Mouse (Mus musculus) lung, embryonic 14.5 days (tissue): ENCODE results near the gene Nrgn. TPM values are rescaled to one million over a fixed set of nuclear protein-coding genes. Genes with fewer than 3 reads are reported as not detected.

Experiments
- ATAC-seq: fragments of 200-750 bp; cut with Nextera tagmentation; 2 replicates; pipeline ENCODE4 v1.8.0; 2017; ENCODE audit warnings: mild to moderate bottlenecking, moderate TSS enrichment, moderate library complexity; ENCODE audit not compliant: insufficient read depth
- DNase-seq: peaks from one replicate; pipeline ENCODE4 v3.0.0-alpha.2; 2015
- H3K27ac ChIP-seq: fragments of 300-500 bp; sonication (generic); 2 replicates; pipeline ENCODE4 v1.5.1; 2014; ENCODE audit warnings: low read depth, mild to moderate bottlenecking, moderate library complexity
- H3K27me3 ChIP-seq: fragments of 300-500 bp; sonication (generic); 2 replicates; pipeline ENCODE4 v1.6.1; 2014; ENCODE audit warnings: low read length, control low read depth; ENCODE audit not compliant: insufficient read depth
- H3K36me3 ChIP-seq: fragments of 300-500 bp; sonication (generic); 2 replicates; pipeline ENCODE4 v1.6.1; 2014; ENCODE audit warnings: control low read depth; ENCODE audit not compliant: insufficient read depth
- H3K4me1 ChIP-seq: fragments of 300-500 bp; sonication (generic); 2 replicates; pipeline ENCODE4 v1.6.1; 2014; ENCODE audit warnings: antibody characterized with exemption, control low read depth; ENCODE audit not compliant: insufficient read depth
- H3K4me2 ChIP-seq: fragments of 300-500 bp; sonication (generic); 2 replicates; pipeline ENCODE4 v1.6.1; 2014; ENCODE audit warnings: mild to moderate bottlenecking
- H3K4me3 ChIP-seq: fragments of 300-500 bp; sonication (generic); 2 replicates; pipeline ENCODE4 v1.5.1; 2014; ENCODE audit warnings: low read depth, low read length
- H3K9ac ChIP-seq: fragments of 300-500 bp; sonication (generic); 2 replicates; pipeline ENCODE4 v1.6.1; 2014
- H3K9me3 ChIP-seq: fragments of 300-500 bp; sonication (generic); 2 replicates; pipeline ENCODE4 v1.6.1; 2016; ENCODE audit warnings: low read depth, low read length, control low read depth
- CTCF ChIP-seq: IDR thresholded peaks from 2 replicates; pipeline ENCODE4 v1.5.1; 2016; ENCODE audit warnings: antibody characterized with exemption, low read depth
- WGBS: fragments of 180-500 bp; shearing (Covaris S2); extraction: QIAGEN DNeasy Blood & Tissue Kit; methylation state at CpG from one replicate; pipeline ENCODE4 v1.1.7; 2014; 5-methylcytosine and 5-hydroxymethylcytosine counted together
- polyA plus RNA-seq: library from polyadenylated mRNA; unstranded; fragments of >200 nt; fragmentation: Nextera tagmentation; extraction: Ambion mirVana; gene quantifications from 2 replicates; pipeline ENCODE4 v1.2.1, GENCODE M21; 2014

The Nrgn gene
- polyA plus RNA-seq, 1 experiment from 2014 or later, result 7.2 TPM

DNA sequence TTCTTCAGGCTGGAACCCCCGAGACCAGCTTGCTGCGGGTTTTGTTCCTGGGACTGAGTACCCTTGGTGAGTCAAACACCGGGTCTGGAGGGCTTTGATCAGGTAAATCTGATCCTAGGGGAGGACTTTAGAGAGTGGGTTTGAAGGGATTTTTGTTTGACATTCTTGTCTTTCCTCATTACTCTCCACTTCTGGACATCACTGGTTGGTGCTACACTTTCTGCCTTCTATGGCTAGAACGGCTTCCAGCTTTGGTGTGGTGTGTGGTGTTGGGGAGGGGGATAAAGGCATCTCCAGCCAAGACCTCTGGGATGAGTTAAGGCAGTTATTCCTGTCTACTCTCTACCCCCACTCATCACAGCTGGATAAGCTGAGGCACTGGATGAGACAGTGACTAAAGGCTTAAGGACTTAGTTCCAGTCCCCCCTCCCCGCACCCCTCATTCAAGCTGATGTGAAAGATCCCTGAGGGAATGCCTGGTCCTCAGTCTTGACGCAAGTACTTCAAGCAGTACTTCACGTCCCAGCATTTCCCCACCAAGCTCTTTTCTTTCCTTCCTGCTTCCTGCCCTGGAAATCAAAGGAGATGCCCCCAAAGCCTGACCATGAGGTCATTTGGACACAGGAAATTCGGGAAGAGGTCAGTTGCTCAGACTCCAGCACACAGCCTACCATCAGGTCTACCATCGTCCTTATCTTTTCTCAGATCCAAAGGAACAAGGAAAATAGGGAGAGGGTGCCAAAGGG, 24.3 kb downstream of the Nrgn start:
- H3K36me3 ChIP-seq, result peaks cover 6% of the 10 kb centered on the region; the same call in 1 of the 2 replicates
- H3K4me2 ChIP-seq, result peak overlapping the region; percentile 61
- peak overlapping the region; percentile 39 for H3K4me3 ChIP-seq
- H3K4me1 ChIP-seq, result peaks cover 19% of the 10 kb centered on the region
- DNase-seq (peak; percentile 29), ATAC-seq (no peak)
- peak overlapping the region; percentile 53 for H3K9ac ChIP-seq
- H3K27me3 ChIP-seq, result peaks cover 27% of the 10 kb centered on the region
- TF ChIP-seq CTCF, result no peak
- WGBS, result 31% methylated on average over 9 of the region's 9 CpGs
- H3K9me3 ChIP-seq, result no peaks in the 10 kb centered on the region
- peak overlapping the region; percentile 90 for H3K27ac ChIP-seq

DNA sequence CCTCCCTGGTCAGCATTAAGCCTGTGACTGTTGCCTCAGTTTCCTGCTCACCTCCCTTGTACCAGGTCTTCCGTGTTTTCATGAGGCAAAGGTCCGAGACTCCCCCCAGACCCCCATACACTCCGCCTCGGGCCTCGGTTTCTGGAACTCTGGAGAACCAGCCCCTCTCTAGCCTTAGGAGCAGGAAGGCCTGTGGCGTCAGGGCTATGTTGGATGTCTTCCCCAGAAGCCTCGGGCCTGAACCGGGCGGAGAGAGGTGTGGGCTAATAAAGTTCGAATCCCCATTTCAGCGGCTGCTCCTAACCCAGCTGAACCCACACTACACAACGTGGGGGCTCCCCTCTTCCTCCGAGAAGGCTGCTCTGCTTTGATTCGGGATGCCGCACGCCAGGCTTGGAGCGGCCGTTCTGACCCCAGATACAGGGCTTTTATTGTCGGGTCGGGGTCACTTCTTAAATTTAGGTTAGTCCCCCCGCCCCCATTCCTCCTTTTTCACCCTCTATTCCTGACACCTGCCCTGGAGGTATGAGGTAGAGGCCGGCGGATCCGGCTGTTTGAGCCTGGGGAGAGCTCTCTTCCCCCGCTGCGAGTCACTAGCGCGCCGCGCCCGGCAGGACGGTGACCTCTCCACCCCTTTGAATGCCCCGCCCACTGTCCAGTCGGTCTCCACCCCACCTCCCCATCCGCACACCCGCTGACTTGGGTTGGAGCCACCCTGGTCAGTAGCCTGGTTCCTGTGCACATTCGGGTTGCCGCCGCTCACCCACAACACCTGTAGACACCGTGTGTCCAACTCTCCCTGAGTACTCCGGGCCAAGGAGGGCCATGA, 25.1 kb downstream of the Nrgn start, which contains the start of gene Esam:
TSS of gene Esam (plus strand) at position 683 of the 829 bp plus-strand sequence.
- ATAC-seq (peak; percentile 8; the same call in 1 of the 2 replicates), DNase-seq (peak; percentile 70)
- 11% methylated on average over 41 of the region's 41 CpGs for WGBS
- peaks cover 13% of the 10 kb centered on the region for H3K36me3 ChIP-seq
- peak within 1 kb of the TSS; percentile 53 for H3K9ac ChIP-seq
- H3K4me1 ChIP-seq, result peaks cover 19% of the 10 kb centered on the region
- H3K9me3 ChIP-seq, result no peaks in the 10 kb centered on the region
- peak within 1 kb of the TSS; percentile 61 for H3K4me2 ChIP-seq
- H3K4me3 ChIP-seq, result peak within 1 kb of the TSS; percentile 39
- peak; percentile 10; the same call in 1 of the 2 replicates for TF ChIP-seq CTCF
- H3K27ac ChIP-seq, result peak within 1 kb of the TSS; percentile 90
- H3K27me3 ChIP-seq, result peaks cover 27% of the 10 kb centered on the region

DNA sequence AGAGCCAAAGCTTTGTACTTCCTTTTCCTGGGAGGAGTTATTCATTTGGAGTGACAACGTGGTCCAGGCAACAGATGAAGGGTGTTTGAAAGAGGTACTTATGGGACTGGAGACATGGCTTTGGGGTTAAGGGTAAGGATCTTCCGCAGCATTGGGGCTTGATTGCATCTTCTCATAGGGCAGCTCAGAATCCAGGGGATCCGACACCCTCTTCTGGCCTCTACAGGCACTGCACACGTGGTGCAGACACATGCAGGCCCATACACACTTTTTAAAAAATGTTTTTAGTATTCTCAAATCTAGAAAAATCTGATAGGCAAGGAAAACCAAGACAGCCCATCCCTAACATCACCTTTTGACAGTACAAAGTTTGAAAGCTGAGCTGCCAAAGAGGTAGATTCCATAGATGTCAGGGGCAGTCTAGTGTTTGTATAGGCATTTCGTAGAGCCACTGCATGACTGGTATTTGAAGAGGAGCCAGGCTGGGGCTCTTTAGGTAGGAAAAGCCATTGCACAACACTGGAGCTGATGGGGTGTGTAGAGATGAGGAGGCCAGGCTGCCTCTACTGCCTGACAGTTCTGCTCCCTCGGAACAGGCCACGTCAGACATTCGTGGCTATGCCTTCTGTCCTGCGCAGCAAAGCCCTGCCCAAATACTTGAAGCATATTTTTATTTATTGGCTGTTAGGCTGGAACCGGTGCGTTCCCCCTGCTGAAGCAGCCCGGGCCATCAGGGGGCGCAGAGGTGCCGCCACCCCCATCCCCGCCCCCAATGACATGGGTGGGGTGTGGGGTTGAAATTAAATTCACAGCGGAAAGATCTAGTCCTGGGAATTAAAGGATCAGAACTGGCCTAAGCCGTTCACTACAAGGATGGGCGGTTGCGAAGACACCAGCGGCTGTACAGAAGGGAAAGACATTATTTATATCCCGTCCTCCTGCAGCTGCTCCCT, 26.0 kb downstream of the Nrgn start:
- H3K36me3 ChIP-seq, result peaks cover 14% of the 10 kb centered on the region
- peak; percentile 48 for TF ChIP-seq CTCF
- ATAC-seq, result peak; percentile 53
- H3K4me2 ChIP-seq, result peak overlapping the region; percentile 61
- peak overlapping the region; percentile 39 for H3K4me3 ChIP-seq
- no peaks in the 10 kb centered on the region for H3K9me3 ChIP-seq
- H3K27me3 ChIP-seq, result peaks cover 27% of the 10 kb centered on the region
- peak overlapping the region; percentile 53; the same call in 1 of the 2 replicates for H3K9ac ChIP-seq
- no peak overlapping the region for H3K27ac ChIP-seq
- H3K4me1 ChIP-seq, result peaks cover 19% of the 10 kb centered on the region
- DNase-seq, result peak; percentile 74
- 18% methylated on average over 21 of the region's 21 CpGs for WGBS

DNA sequence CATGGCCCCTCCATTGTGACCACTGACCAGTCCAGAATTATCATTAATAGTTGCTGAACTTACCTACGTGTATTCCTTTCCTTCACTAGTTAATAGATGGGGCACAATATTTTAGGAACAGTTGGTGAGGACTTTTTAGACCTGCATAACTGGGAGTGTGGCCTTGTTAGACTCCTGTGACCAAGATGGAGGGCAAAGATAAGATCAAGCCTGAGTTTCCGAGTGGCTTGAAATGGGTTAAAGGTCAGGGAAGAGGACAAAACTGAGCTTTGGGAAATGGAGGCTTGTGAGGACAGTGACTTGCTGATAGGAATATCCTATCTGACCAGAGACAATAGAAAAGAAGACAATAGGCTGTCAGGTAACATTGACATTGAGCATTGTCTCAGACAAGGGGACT, 27.2 kb downstream of the Nrgn start:
- DNase-seq (no peak), ATAC-seq (no peak)
- Histone ChIP-seq H3K27me3 (peaks cover 27% of the 10 kb centered on the region), H3K4me1 (peaks cover 17% of the 10 kb centered on the region), H3K36me3 (peaks cover 22% of the 10 kb centered on the region), H3K9me3 (no peaks in the 10 kb centered on the region), H3K4me2 (no peak overlapping the region), H3K9ac (no peak overlapping the region), H3K4me3 (no peak overlapping the region), H3K27ac (no peak overlapping the region)
- TF ChIP-seq CTCF, result no peak
- 77% methylated on average over 2 of the region's 2 CpGs for WGBS

- ATAC-seq (no peak), DNase-seq (no peak)
- Histone ChIP-seq H3K9me3 (no peaks in the 10 kb centered on the region), H3K4me2 (no peak overlapping the region), H3K4me3 (no peak overlapping the region), H3K27ac (no peak overlapping the region), H3K9ac (no peak overlapping the region), H3K36me3 (peaks cover 37% of the 10 kb centered on the region), H3K27me3 (no peaks in the 10 kb centered on the region), H3K4me1 (no peaks in the 10 kb centered on the region)
- WGBS, result 87% methylated on average over 2 of the region's 2 CpGs
- TF ChIP-seq CTCF, result no peak
Observed at GRCm38 (mm10) chr9:37519995-37520394, 32.7 kb downstream of the Nrgn start.

- peaks cover 37% of the 10 kb centered on the region for H3K36me3 ChIP-seq
- no peak for TF ChIP-seq CTCF
- H3K9ac ChIP-seq, result no peak overlapping the region
- no peak overlapping the region for H3K4me2 ChIP-seq
- no peaks in the 10 kb centered on the region for H3K4me1 ChIP-seq
- H3K27me3 ChIP-seq, result no peaks in the 10 kb centered on the region
- no peak overlapping the region for H3K4me3 ChIP-seq
- ATAC-seq (no peak), DNase-seq (no peak)
- WGBS, result 89% methylated on average over 8 of the region's 8 CpGs
- no peaks in the 10 kb centered on the region for H3K9me3 ChIP-seq
- H3K27ac ChIP-seq, result no peak overlapping the region
Observed at GRCm38 (mm10) chr9:37518991-37519390, 33.7 kb downstream of the Nrgn start.
